Mouse (Mus musculus) brain, embryonic 14.5 days (tissue): Measurements from ENCODE around the gene Paics.

Experiments used
- CTCF ChIP-seq: fragments of 200-500 bp; IDR thresholded peaks from 2 replicates; pipeline ENCODE4 v1.5.1; 2012; ENCODE audit warnings: inconsistent platforms, mild to moderate bottlenecking, moderate library complexity, borderline replicate concordance; ENCODE audit not compliant: insufficient read depth, insufficient read length; ENCODE audit errors: extremely low read depth
- POLR2A ChIP-seq: fragments of 200-500 bp; IDR thresholded peaks from 2 replicates; pipeline ENCODE4 v1.6.1; 2012; ENCODE audit warnings: mild to moderate bottlenecking, inconsistent platforms, borderline replicate concordance; ENCODE audit not compliant: poor library complexity, insufficient read depth, insufficient read length, severe bottlenecking; ENCODE audit errors: extremely low read depth

GRCm38 (mm10) chr5:76962545-76962944 lies 11.4 kb downstream of the Paics start:
- TF ChIP-seq CTCF (no peak), POLR2A (no peak)
